Mouse (Mus musculus): ENCODE measurements around the gene Chrna9.

The Chrna9 gene

DNA sequence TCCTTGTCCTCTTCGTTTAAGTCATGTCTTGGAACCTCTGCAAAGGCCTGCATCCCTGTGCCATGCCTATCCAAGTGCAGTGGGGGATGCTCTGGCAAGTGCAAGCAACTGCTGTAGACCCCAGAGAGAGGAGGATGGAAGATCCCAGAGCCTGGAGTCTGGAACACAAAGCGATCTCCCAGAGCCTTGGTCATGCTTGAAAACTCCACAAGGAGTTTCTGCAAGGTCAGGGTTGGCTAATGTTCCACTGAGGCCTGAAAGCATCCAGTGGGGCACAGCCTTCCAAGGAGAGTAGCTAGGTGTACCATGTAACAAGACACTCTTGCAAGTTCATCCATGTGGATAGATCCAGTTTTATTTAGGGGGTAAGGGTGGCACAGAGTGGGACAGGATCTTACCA, 79.7 kb downstream of the Chrna9 start:
- no peak for DNase-seq (ENCODE audit: low spot score)

DNA sequence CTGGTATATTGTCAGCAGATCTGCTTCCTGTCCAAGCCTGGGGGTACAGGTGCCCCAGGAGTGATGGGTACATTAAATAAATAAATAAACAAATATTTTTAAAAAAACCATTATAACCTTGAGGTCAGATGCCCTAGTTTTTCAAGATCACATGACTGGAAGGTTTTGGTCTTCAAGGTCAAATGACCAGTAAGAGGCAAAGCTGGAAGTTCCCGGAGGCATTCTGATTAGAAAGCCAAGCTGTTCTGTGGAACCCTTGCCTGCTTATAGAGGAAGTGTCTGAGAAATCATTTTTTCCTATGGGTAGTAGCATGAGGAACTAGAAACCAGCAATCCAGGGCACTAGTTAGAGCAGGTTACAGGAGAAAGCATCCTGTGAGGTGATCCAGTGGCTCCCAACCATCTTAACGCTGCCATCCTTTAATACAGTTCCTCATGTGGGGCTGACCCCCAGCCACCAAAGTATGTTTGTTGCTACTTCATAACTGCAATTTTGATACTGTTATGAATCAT, 80.8 kb downstream of the Chrna9 start:
- DNase-seq (ENCODE audit: low spot score) = no peak

DNA sequence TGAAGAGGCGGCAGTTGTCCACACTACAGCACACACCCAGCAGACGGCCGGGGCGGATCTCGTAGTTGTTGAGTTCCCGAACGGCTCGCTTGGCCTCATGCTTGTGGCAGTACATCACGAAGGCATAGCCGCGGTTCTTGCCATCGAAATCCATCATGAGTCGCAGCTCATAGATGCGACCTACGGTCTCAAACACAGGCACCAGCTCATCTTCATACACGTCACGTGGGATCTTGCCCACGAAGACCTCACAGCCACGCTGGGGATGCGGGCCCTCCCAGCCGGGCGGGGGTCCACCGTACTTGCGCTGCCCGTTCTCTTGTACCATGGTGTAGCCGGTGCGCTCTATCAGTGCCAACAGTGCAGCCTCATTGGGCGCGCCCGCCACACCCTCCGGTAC, 92.1 kb downstream of the Chrna9 start:
- DNase-seq (ENCODE audit: low spot score) = no peak

All from MN1 (cell line).